Mouse (Mus musculus) liver, postnatal 0 days (tissue): ENCODE results near the gene Gfpt1.

Experiments used
- CTCF ChIP-seq: sonication (generic); IDR thresholded peaks from 2 replicates; pipeline ENCODE4 v1.5.1; 2016; ENCODE audit warnings: antibody characterized with exemption, low read depth
- EP300 ChIP-seq: IDR thresholded peaks from 2 replicates; pipeline ENCODE4 v1.6.1; 2016; ENCODE audit warnings: antibody characterized with exemption, low read depth, mild to moderate bottlenecking

DNA sequence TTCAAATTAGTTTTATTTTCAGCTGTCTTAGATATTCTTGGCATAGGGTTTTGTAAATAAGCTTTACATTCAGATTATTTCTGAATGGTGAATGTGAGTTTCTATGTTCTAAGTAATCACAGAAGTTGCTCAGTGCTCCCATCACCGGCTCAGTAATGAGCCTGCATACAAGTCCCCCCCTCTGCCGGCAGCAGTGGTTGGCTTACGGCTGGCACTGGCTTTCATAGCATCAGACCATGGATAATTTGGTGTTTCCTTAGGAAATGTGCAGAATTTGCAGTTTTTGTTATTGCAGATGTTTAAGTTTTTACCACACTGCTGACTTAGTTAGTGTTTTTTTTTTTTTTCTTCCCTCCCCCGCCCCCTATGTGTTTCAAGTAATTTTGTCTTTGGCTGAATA, 36.8 kb downstream of the Gfpt1 start:
- TF ChIP-seq EP300 (no peak), CTCF (no peak)
